Mouse (Mus musculus): ENCODE measurements around the gene Bclaf1. TPM values are rescaled to one million over a fixed set of nuclear protein-coding genes. Genes with fewer than 3 reads are reported as not detected.

Gene Bclaf1
- polyA plus RNA-seq, 1 experiment from 2014 or later: 113 TPM

DNA sequence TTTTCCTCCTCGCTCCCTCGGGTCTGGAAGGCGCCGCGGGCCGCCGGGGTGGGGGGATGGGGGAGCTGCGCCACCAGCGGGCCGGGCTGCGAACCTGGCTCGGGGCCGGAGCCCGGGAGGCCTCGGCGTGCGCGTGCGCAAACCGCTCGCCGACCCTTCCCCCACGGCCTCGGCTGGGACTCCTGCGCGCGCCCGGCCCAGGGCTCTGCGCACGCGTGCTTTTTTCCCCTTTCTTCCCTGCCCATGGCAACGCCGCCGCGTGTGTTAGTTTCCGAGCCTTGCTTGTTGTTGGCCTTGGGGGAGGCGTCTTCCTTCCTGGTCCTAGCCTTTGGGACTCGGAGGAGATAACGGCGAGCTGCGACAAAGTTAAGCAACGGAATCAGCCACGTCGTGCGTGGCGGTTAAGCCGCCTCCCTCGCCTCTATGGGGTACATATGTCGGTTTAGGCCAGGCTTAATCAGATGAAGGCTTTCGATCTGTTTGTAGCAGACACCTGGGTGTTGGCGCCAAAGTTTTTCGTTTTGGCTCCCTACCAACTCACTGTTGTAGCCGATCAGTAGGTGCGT is 550 bp downstream of the Bclaf1 start:
- H3K4me1 ChIP-seq (ENCODE audit: control insufficient read depth, insufficient read depth, low read length): peaks cover 17% of the 10 kb centered on the region
- H3K4me2 ChIP-seq (ENCODE audit: low read depth, low read length): peak overlapping the region; percentile 63
- peak overlapping the region; percentile 99 for H3K9ac ChIP-seq (ENCODE audit: low read depth, low read length)
- H3K27ac ChIP-seq (replicated peaks; ENCODE audit: low read depth, low read length): peak overlapping the region; percentile 100
- H3K27me3 ChIP-seq (replicated peaks; ENCODE audit: control insufficient read depth, insufficient read depth, low read length): no peaks in the 10 kb centered on the region
- peak overlapping the region; percentile 85 for H3K4me3 ChIP-seq (ENCODE audit: low read depth, low read length)
- DNase-seq (ENCODE audit: low spot score): peak; percentile 93
- no peaks in the 10 kb centered on the region for H3K9me3 ChIP-seq (ENCODE audit: control insufficient read depth, low read length)
- no peaks in the 10 kb centered on the region for H3K36me3 ChIP-seq (ENCODE audit: control insufficient read depth, insufficient read depth, low read length)
- WGBS: 1% methylated on average over 20 of the region's 54 CpGs
- ATAC-seq (ENCODE audit: low read depth): peak; percentile 80

- Histone ChIP-seq H3K9ac (ENCODE audit: low read depth, low read length) (peak overlapping the region; percentile 99), H3K4me3 (ENCODE audit: low read depth, low read length) (peak overlapping the region; percentile 85), H3K4me2 (ENCODE audit: low read depth, low read length) (peak overlapping the region; percentile 63), H3K36me3 (ENCODE audit: control insufficient read depth, insufficient read depth, low read length) (peaks cover 3% of the 10 kb centered on the region; the same call in 1 of the 2 replicates), H3K27ac (replicated peaks; ENCODE audit: low read depth, low read length) (no peak overlapping the region), H3K9me3 (ENCODE audit: control insufficient read depth, low read length) (no peaks in the 10 kb centered on the region), H3K27me3 (replicated peaks; ENCODE audit: control insufficient read depth, insufficient read depth, low read length) (no peaks in the 10 kb centered on the region), H3K4me1 (ENCODE audit: control insufficient read depth, insufficient read depth, low read length) (peaks cover 17% of the 10 kb centered on the region)
- no peak for DNase-seq (ENCODE audit: low spot score)
- ATAC-seq (ENCODE audit: low read depth): no peak
- WGBS: 54% methylated on average over 13 of the region's 13 CpGs
Measured at GRCm38 (mm10) chr10:20313447-20313846, 1.2 kb downstream of the Bclaf1 start.

DNA sequence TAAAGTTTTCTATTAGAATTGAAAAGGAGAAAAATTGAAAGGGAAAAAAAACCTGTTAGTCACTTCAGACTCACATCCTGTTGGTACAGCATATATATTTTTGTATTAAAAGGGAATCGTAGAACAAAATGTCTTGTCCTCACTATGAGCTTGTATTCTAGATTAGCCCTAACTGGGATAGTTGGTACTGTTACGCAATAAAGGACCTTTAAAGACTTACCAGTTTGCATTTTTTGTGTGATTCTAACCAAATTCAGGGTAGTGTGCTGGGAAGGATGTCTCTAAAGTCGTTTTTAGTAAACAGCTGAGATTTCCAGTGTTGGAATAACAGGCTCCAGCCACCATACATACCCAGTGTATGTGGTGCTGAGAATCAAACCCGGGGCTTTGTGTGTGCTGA is 1.7 kb downstream of the Bclaf1 start:
- Histone ChIP-seq H3K27me3 (replicated peaks; ENCODE audit: control insufficient read depth, insufficient read depth, low read length) (no peaks in the 10 kb centered on the region), H3K4me2 (ENCODE audit: low read depth, low read length) (peak overlapping the region; percentile 63), H3K4me1 (ENCODE audit: control insufficient read depth, insufficient read depth, low read length) (peaks cover 17% of the 10 kb centered on the region), H3K36me3 (ENCODE audit: control insufficient read depth, insufficient read depth, low read length) (peaks cover 8% of the 10 kb centered on the region), H3K9ac (ENCODE audit: low read depth, low read length) (no peak overlapping the region), H3K4me3 (ENCODE audit: low read depth, low read length) (peak overlapping the region; percentile 85), H3K9me3 (ENCODE audit: control insufficient read depth, low read length) (no peaks in the 10 kb centered on the region), H3K27ac (replicated peaks; ENCODE audit: low read depth, low read length) (no peak overlapping the region)
- ATAC-seq (ENCODE audit: low read depth) (no peak), DNase-seq (ENCODE audit: low spot score) (no peak)
- WGBS: 83% methylated on average over 4 of the region's 4 CpGs

DNA sequence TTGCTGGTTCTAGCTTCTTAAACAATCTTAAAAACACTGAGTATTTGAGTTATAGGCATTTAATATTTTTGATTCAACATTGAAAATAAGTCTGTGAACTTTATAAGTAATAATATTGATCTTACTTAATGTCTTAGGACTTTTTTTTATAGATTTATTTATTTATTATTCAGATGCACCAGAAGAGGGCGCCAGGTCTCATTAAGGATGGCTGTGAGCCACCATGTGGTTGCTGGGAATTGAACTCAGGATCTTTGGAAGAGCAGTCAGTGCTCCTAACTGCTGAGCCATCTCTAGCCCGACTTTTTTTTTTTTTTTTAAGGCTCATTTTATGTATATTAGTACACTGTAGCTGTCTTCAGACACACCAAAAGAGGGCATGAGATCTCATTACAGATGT is 2.5 kb downstream of the Bclaf1 start:
- H3K4me1 ChIP-seq (ENCODE audit: control insufficient read depth, insufficient read depth, low read length): peaks cover 17% of the 10 kb centered on the region

DNA sequence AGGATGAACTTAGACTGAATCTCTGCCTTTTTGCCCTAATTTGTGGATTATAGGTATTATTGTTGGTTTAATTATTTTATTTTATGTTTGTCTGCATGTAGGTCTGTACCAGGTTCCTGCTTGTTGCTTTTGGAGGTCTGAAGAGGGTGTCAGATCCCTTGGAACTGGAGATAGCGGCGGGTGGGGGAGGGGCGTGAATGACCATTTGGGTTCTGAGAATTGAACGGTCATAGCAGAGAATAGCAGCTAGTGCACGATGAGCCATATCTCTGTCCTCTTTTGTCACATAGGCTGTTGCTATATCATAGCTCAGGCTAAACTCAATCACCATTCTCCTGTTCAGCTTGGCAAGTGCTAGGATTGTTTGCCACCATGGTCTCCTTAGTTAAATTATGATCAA is 5.2 kb downstream of the Bclaf1 start:
- whole genome bisulfite sequencing: 77% methylated on average over 5 of the region's 5 CpGs
- peaks cover 9% of the 10 kb centered on the region; the same call in 1 of the 2 replicates for H3K4me1 ChIP-seq (ENCODE audit: control insufficient read depth, insufficient read depth, low read length)
- DNase-seq (ENCODE audit: low spot score): no peak
- H3K36me3 ChIP-seq (ENCODE audit: control insufficient read depth, insufficient read depth, low read length): peaks cover 32% of the 10 kb centered on the region
- H3K27me3 ChIP-seq (replicated peaks; ENCODE audit: control insufficient read depth, insufficient read depth, low read length): no peaks in the 10 kb centered on the region
- no peak for ATAC-seq (ENCODE audit: low read depth)
- no peak overlapping the region for H3K4me2 ChIP-seq (ENCODE audit: low read depth, low read length)
- H3K9me3 ChIP-seq (ENCODE audit: control insufficient read depth, low read length): no peaks in the 10 kb centered on the region
- no peak overlapping the region for H3K27ac ChIP-seq (replicated peaks; ENCODE audit: low read depth, low read length)
- no peak overlapping the region for H3K4me3 ChIP-seq (ENCODE audit: low read depth, low read length)
- no peak overlapping the region for H3K9ac ChIP-seq (ENCODE audit: low read depth, low read length)

More for the DNA sequence above, 2.5 kb downstream of the Bclaf1 start:
- Histone ChIP-seq H3K36me3 (ENCODE audit: control insufficient read depth, insufficient read depth, low read length) (peaks cover 15% of the 10 kb centered on the region), H3K4me2 (ENCODE audit: low read depth, low read length) (no peak overlapping the region), H3K9me3 (ENCODE audit: control insufficient read depth, low read length) (no peaks in the 10 kb centered on the region), H3K27ac (replicated peaks; ENCODE audit: low read depth, low read length) (no peak overlapping the region), H3K9ac (ENCODE audit: low read depth, low read length) (no peak overlapping the region), H3K4me3 (ENCODE audit: low read depth, low read length) (no peak overlapping the region), H3K27me3 (replicated peaks; ENCODE audit: control insufficient read depth, insufficient read depth, low read length) (no peaks in the 10 kb centered on the region)
- DNase-seq (ENCODE audit: low spot score) (no peak), ATAC-seq (ENCODE audit: low read depth) (no peak)
- 53% methylated on average over 2 of the region's 2 CpGs for whole genome bisulfite sequencing

DNA sequence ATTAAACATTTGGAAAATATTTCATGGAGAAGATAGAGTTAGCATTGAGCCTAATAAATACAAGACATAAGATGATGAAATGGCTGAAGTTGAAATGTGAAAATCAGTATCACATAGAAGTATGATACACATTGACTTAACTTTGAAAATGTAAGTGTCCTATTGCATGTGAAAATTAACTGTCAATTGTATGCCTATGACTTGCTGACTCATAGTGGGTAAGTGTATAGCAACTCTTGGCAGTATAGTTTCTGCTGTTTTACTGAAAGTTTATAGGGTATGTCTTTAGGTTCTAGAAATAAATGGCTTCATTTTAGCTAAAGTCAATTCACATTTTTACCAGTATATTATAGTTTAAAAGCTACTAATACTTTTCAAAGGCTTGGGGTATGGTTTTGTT is 14.0 kb downstream of the Bclaf1 start:
- ATAC-seq (ENCODE audit: low read depth) (no peak), DNase-seq (ENCODE audit: low spot score) (no peak)
- H3K27me3 ChIP-seq (replicated peaks; ENCODE audit: control insufficient read depth, insufficient read depth, low read length): no peaks in the 10 kb centered on the region
- no peaks in the 10 kb centered on the region for H3K9me3 ChIP-seq (ENCODE audit: control insufficient read depth, low read length)
- H3K36me3 ChIP-seq (ENCODE audit: control insufficient read depth, insufficient read depth, low read length): peaks cover 88% of the 10 kb centered on the region
- H3K4me2 ChIP-seq (ENCODE audit: low read depth, low read length): no peak overlapping the region
- no peak overlapping the region for H3K27ac ChIP-seq (replicated peaks; ENCODE audit: low read depth, low read length)
- H3K9ac ChIP-seq (ENCODE audit: low read depth, low read length): no peak overlapping the region
- H3K4me3 ChIP-seq (ENCODE audit: low read depth, low read length): no peak overlapping the region
- H3K4me1 ChIP-seq (ENCODE audit: control insufficient read depth, insufficient read depth, low read length): no peaks in the 10 kb centered on the region

DNA sequence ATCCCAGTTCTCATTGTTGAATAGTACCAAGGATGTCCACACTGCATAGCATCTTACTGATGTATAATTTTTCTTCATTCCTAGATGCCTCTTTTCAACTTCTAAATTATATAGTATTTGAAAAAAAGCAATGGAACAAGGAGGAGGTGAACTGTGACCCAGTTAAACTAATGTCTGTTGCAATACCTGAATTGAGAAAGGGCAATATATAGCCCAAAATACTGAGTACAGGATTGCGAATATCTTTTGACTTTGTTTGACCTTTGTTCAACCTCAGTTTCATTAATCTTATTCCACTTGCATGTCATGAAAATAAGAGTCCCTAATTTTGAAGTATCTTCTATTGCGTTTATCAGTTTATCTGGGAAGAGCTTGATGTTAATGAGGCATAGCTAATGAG is 19.0 kb downstream of the Bclaf1 start:
- Histone ChIP-seq H3K4me3 (ENCODE audit: low read depth, low read length) (no peak overlapping the region), H3K36me3 (ENCODE audit: control insufficient read depth, insufficient read depth, low read length) (peaks cover 92% of the 10 kb centered on the region), H3K9me3 (ENCODE audit: control insufficient read depth, low read length) (no peaks in the 10 kb centered on the region), H3K4me2 (ENCODE audit: low read depth, low read length) (no peak overlapping the region), H3K9ac (ENCODE audit: low read depth, low read length) (no peak overlapping the region), H3K27me3 (replicated peaks; ENCODE audit: control insufficient read depth, insufficient read depth, low read length) (no peaks in the 10 kb centered on the region), H3K27ac (replicated peaks; ENCODE audit: low read depth, low read length) (no peak overlapping the region), H3K4me1 (ENCODE audit: control insufficient read depth, insufficient read depth, low read length) (no peaks in the 10 kb centered on the region)
- no peak for ATAC-seq (ENCODE audit: low read depth)
- DNase-seq (ENCODE audit: low spot score): no peak
- 95% methylated on average over 2 of the region's 2 CpGs for WGBS

DNA sequence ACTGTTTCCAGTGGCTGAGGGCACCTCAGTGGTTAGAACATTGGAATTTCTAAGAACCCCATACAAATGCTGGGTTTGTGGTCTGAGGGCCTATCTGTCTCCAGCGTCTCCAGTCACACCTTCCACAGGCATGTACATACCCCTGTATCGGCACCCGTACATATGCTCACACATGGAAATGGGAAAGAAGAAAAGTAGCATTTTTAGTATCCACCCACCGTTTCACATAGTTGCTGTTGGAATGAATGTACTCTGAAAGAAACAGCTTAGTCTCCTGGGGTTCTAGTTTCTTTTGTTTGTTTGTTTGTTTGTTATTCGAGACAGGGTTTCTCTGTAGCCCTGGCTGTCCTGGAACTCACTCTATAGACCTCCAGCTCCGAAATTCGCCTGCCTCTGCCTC is 25.6 kb downstream of the Bclaf1 start:
- DNase-seq (ENCODE audit: low spot score) (no peak), ATAC-seq (ENCODE audit: low read depth) (no peak)
- Histone ChIP-seq H3K9me3 (ENCODE audit: control insufficient read depth, low read length) (no peaks in the 10 kb centered on the region), H3K4me1 (ENCODE audit: control insufficient read depth, insufficient read depth, low read length) (no peaks in the 10 kb centered on the region), H3K36me3 (ENCODE audit: control insufficient read depth, insufficient read depth, low read length) (peaks cover 83% of the 10 kb centered on the region), H3K27me3 (replicated peaks; ENCODE audit: control insufficient read depth, insufficient read depth, low read length) (no peaks in the 10 kb centered on the region), H3K9ac (ENCODE audit: low read depth, low read length) (no peak overlapping the region), H3K4me3 (ENCODE audit: low read depth, low read length) (no peak overlapping the region), H3K4me2 (ENCODE audit: low read depth, low read length) (no peak overlapping the region), H3K27ac (replicated peaks; ENCODE audit: low read depth, low read length) (no peak overlapping the region)
- 93% methylated on average over 7 of the region's 7 CpGs for WGBS

DNA sequence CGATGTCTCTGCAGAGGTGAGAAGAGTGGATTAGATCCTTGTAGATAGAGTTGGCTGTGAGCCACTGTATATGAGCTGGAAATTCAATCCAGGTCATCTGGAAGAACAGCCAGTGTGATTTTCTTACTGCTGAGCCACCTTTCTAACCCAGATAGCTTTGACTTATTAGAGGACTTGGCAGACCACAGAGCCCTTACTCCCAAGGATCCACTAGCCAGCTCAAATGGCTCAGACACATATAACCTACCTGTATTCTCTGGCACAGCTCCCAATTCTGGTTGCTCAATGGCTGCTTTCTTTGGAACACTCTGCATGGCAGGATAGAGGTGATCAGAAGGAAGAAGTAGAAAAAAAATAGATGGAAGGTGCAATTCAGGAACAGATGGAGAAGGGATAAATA is 33.5 kb downstream of the Bclaf1 start:
- DNase-seq (ENCODE audit: low spot score) (peak; percentile 26), ATAC-seq (ENCODE audit: low read depth) (no peak)
- no peak overlapping the region for H3K4me3 ChIP-seq (ENCODE audit: low read depth, low read length)
- H3K9ac ChIP-seq (ENCODE audit: low read depth, low read length): no peak overlapping the region
- H3K27me3 ChIP-seq (replicated peaks; ENCODE audit: control insufficient read depth, insufficient read depth, low read length): no peaks in the 10 kb centered on the region
- H3K27ac ChIP-seq (replicated peaks; ENCODE audit: low read depth, low read length): no peak overlapping the region
- no peak overlapping the region for H3K4me2 ChIP-seq (ENCODE audit: low read depth, low read length)
- no peaks in the 10 kb centered on the region; the same call in 1 of the 2 replicates for H3K4me1 ChIP-seq (ENCODE audit: control insufficient read depth, insufficient read depth, low read length)
- peaks cover 46% of the 10 kb centered on the region for H3K36me3 ChIP-seq (ENCODE audit: control insufficient read depth, insufficient read depth, low read length)
- H3K9me3 ChIP-seq (ENCODE audit: control insufficient read depth, low read length): no peaks in the 10 kb centered on the region
- 71% methylated on average over 1 of the region's 1 CpGs for WGBS
